Mouse (Mus musculus) B cell, adult (primary cell): ENCODE data around the gene Olfr681. TPM values are rescaled to one million over a fixed set of nuclear protein-coding genes. Genes with fewer than 3 reads are reported as not detected.

Experiments used
- total RNA-seq: library from RNA; stranded (reverse); gene quantifications from 4 replicates; pipeline ENCODE4 v1.2.4, GENCODE M21; 2023; ENCODE audit not compliant: inconsistent age

Olfr681 gene
- total RNA-seq = not detected in 4 replicates

GRCm38 (mm10) chr7:105116536-105116935 lies at the start of gene Olfr681:
Olfr681 (plus strand) TSS chr7:105116836.

GRCm38 (mm10) chr7:105080905-105081304 lies 35.7 kb upstream of the Olfr681 start, which contains the start of gene Olfr679:
Olfr679 (plus strand) TSS chr7:105081205.

GRCm38 (mm10) chr7:105092717-105093116 lies 23.9 kb upstream of the Olfr681 start, which contains the start of gene Olfr680-ps1:
Olfr680-ps1 (minus strand) TSS chr7:105092817.

GRCm38 (mm10) chr7:105146912-105147311 lies 30.3 kb downstream of the Olfr681 start, which contains the start of gene Olfr683:
Olfr683 (minus strand) TSS chr7:105147012.

GRCm38 (mm10) chr7:105163553-105163952 lies 46.9 kb downstream of the Olfr681 start, which contains the start of gene Olfr684:
Olfr684 (minus strand) TSS chr7:105163653.

Other genes with a start within 250 kb of the Olfr681 start
- not detected in 4 replicates for gene Olfr665, start 238.8 kb upstream of the Olfr681 start, total RNA-seq
- not detected in 4 replicates for gene Olfr666, start 220.9 kb upstream of the Olfr681 start, total RNA-seq
- gene Olfr667, start 195.4 kb upstream of the Olfr681 start, total RNA-seq = not detected in 4 replicates
- gene Olfr668, start 188.8 kb upstream of the Olfr681 start, total RNA-seq = not detected in 4 replicates
- not detected in 4 replicates for gene Olfr669, start 182.6 kb upstream of the Olfr681 start, total RNA-seq
- gene Olfr670, start 154.2 kb upstream of the Olfr681 start, total RNA-seq = not detected in 4 replicates
- not detected in 4 replicates for gene Olfr671, start 137.7 kb upstream of the Olfr681 start, total RNA-seq
- gene Olfr672, start 114.8 kb upstream of the Olfr681 start, total RNA-seq = not detected in 4 replicates
- gene Olfr675, start 88.4 kb upstream of the Olfr681 start, total RNA-seq = not detected in 4 replicates
- not detected in 4 replicates for gene Olfr676, start 84.1 kb upstream of the Olfr681 start, total RNA-seq
- gene Olfr677, start 65.5 kb upstream of the Olfr681 start, total RNA-seq = not detected in 4 replicates
- not detected in 4 replicates for gene Olfr678, start 52.4 kb upstream of the Olfr681 start, total RNA-seq
- not detected in 4 replicates for gene Olfr679, start 35.6 kb upstream of the Olfr681 start, total RNA-seq
- not detected in 4 replicates for gene Olfr680-ps1, start 24.0 kb upstream of the Olfr681 start, total RNA-seq
- not detected in 4 replicates for gene Olfr683, start 30.2 kb downstream of the Olfr681 start, total RNA-seq
- gene Olfr684, start 46.8 kb downstream of the Olfr681 start, total RNA-seq = not detected in 4 replicates
- not detected in 4 replicates for gene Olfr685, start 69.2 kb downstream of the Olfr681 start, total RNA-seq
- not detected in 4 replicates for gene Olfr686, start 90.6 kb downstream of the Olfr681 start, total RNA-seq
- not detected in 4 replicates for gene Olfr688, start 171.3 kb downstream of the Olfr681 start, total RNA-seq
- gene Olfr689, start 194.3 kb downstream of the Olfr681 start, total RNA-seq = not detected in 4 replicates
- gene Olfr690, start 217.3 kb downstream of the Olfr681 start, total RNA-seq = not detected in 4 replicates
- not detected in 4 replicates for gene Olfr691, start 225.4 kb downstream of the Olfr681 start, total RNA-seq